Mouse (Mus musculus) cerebellum, adult 2 months (tissue): ENCODE data around the gene Plppr3.

Experiments
- CTCF ChIP-seq: fragments of 200-500 bp; IDR thresholded peaks from 2 replicates; pipeline ENCODE4 v1.5.1; 2011; ENCODE audit warnings: low read depth, mild to moderate bottlenecking, control low read depth, low read length, moderate library complexity, borderline replicate concordance; ENCODE audit not compliant: insufficient read depth
- POLR2A ChIP-seq: fragments of 200-500 bp; IDR thresholded peaks from 2 replicates; pipeline ENCODE4 v1.6.1; 2011; ENCODE audit warnings: low read length, control low read depth, borderline replicate concordance; ENCODE audit not compliant: insufficient read depth

DNA sequence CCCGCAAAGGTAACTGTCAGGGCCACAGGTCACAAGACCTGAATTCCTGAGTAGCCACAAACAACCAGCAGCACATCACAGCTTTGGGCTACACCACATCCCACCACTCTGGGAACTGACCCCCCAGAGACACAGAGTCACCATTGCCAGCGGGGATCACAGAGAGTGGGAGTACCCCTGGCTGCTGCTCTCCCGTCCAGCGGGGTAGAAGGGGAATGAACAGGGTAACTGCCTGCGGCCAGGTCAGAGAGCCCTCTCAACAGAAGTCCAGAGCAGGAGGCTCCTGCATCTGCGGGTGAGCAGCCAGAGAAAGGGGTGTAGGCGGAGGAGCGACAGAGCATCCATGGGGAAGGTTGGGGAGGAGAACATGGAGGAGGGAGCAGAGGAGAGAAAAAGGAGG, 41.6 kb upstream of the Plppr3 start:
- TF ChIP-seq POLR2A (no peak), CTCF (no peak)
